Mouse (Mus musculus) spleen, adult 2 months (tissue): ENCODE results near the gene Adam1b. TPM values are rescaled to one million over a fixed set of nuclear protein-coding genes. Genes with fewer than 3 reads are reported as not detected.

Experiments
- DNase-seq, 2 experiments: peaks; one replicate each; pipeline versions ENCODE4 v3.0.0 to v3.0.0-alpha.2; 2012 to 2021; ENCODE audit warnings: low spot score in 2 of 2, low read depth in 1 of 2
- H3K27ac ChIP-seq: fragments of 200-500 bp; 2 replicates; pipeline ENCODE4 v1.5.1; 2012; ENCODE audit warnings: low read length, inconsistent platforms; ENCODE audit not compliant: insufficient read depth
- H3K27me3 ChIP-seq: fragments of 200-500 bp; 2 replicates; pipeline ENCODE4 v1.6.1; 2012; ENCODE audit warnings: mild to moderate bottlenecking, moderate library complexity, low read length, inconsistent platforms; ENCODE audit not compliant: control insufficient read depth, insufficient read depth
- H3K36me3 ChIP-seq: fragments of 200-500 bp; 2 replicates; pipeline ENCODE4 v1.6.1; 2012; ENCODE audit warnings: mild to moderate bottlenecking, low read length, inconsistent platforms; ENCODE audit not compliant: control insufficient read depth, insufficient read depth
- H3K4me1 ChIP-seq: fragments of 200-500 bp; 2 replicates; pipeline ENCODE4 v1.6.1; 2011; ENCODE audit warnings: inconsistent platforms; ENCODE audit not compliant: control insufficient read depth, insufficient read depth, insufficient read length
- H3K4me3 ChIP-seq: fragments of 200-500 bp; 2 replicates; pipeline ENCODE4 v1.5.1; 2011; ENCODE audit warnings: mild to moderate bottlenecking, inconsistent platforms; ENCODE audit not compliant: insufficient read depth, insufficient read length; ENCODE audit errors: extremely low read depth
- CTCF ChIP-seq: fragments of 200-500 bp; IDR thresholded peaks from 2 replicates; pipeline ENCODE4 v1.5.1; 2011; ENCODE audit warnings: mild to moderate bottlenecking, inconsistent platforms; ENCODE audit not compliant: insufficient read depth, insufficient read length, insufficient replicate concordance; ENCODE audit errors: extremely low read depth
- POLR2A ChIP-seq: fragments of 200-500 bp; IDR thresholded peaks from 2 replicates; pipeline ENCODE4 v1.6.1; 2011; ENCODE audit warnings: low read depth, low read length, inconsistent platforms
- WGBS: fragments of 180-500 bp; shearing (Covaris S2); methylation state at CpG from one replicate; pipeline ENCODE4 v1.1.7; 2018; 5-methylcytosine and 5-hydroxymethylcytosine counted together
- polyA plus RNA-seq: library from polyadenylated mRNA; depleted of rRNA; stranded (reverse); fragments of >200 nt; gene quantifications from 2 replicates; pipeline ENCODE4 v1.2.3, GENCODE M21; 2012

Gene Adam1b
- polyA plus RNA-seq, 1 experiment: 0.02 TPM

DNA sequence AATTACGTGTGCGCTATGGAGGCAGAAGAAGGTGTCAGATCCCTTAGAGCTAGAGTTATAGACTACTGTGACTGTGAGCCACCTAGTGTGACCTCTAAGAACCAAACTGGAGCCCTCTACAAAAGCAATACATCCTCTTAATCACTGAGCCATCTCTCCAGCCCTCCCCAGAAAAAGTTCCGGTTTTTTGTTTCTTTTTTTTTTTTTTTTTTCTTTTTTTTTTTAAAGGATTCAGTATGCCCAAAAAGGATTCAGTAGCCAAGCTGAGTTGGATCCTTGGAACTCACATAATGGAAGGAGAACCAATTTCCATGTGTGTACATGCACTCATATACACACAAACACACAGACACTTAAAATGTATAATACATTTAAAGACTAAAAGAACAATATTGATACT, 40.1 kb upstream of the Adam1b start:
- Histone ChIP-seq H3K27me3 (no peaks in the 10 kb centered on the region), H3K27ac (no peak overlapping the region), H3K36me3 (0 out of 2 replicates have a peak, but pooled peaks cover 3% of the 10 kb centered on the region), H3K4me1 (peaks cover 2% of the 10 kb centered on the region; the same call in 1 of the 2 replicates), H3K4me3 (no peak overlapping the region)
- DNase-seq: no peak
- no peak for TF ChIP-seq POLR2A
- TF ChIP-seq CTCF: no peak
- 88% methylated on average over 3 of the region's 3 CpGs for WGBS

DNA sequence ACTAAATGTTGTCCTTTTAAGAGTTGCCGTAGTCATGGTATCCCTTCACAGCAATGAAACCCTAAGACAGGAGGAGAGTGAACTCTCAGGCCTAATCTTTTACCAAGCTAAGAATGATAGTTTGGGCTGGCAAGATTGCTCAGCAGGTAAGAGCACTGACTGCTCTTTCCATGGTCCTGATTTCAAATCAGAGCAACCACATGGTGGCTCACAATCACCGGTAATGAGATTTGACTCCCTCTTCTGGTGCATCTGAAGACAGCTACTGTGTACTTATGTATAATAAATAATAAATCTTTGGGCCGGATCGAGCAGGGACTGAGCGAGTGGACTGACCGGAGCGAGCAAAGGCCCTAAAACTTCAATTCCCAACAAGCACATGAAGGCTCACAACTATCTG, 38.0 kb upstream of the Adam1b start:
- Histone ChIP-seq H3K27ac (no peak overlapping the region), H3K4me1 (peaks cover 2% of the 10 kb centered on the region; the same call in 1 of the 2 replicates), H3K27me3 (no peaks in the 10 kb centered on the region), H3K36me3 (peaks cover 3% of the 10 kb centered on the region; the same call in 1 of the 2 replicates), H3K4me3 (no peak overlapping the region)
- no peak for DNase-seq
- TF ChIP-seq POLR2A (no peak), CTCF (no peak)
- WGBS: 79% methylated on average over 7 of the region's 7 CpGs

GRCm38 (mm10) chr5:121540066-121540465, 36.8 kb upstream of the Adam1b start:
- no peak for DNase-seq
- no peak overlapping the region for H3K4me3 ChIP-seq
- no peak overlapping the region for H3K27ac ChIP-seq
- WGBS: 94% methylated on average over 5 of the region's 5 CpGs
- H3K36me3 ChIP-seq: peaks cover 11% of the 10 kb centered on the region
- TF ChIP-seq CTCF: no peak
- TF ChIP-seq POLR2A: no peak
- peaks cover 2% of the 10 kb centered on the region; the same call in 1 of the 2 replicates for H3K4me1 ChIP-seq
- no peaks in the 10 kb centered on the region for H3K27me3 ChIP-seq

GRCm38 (mm10) chr5:121537588-121537987, 34.4 kb upstream of the Adam1b start:
- no peak overlapping the region for H3K27ac ChIP-seq
- no peaks in the 10 kb centered on the region for H3K27me3 ChIP-seq
- H3K4me1 ChIP-seq: no peaks in the 10 kb centered on the region
- WGBS: 97% methylated on average over 2 of the region's 2 CpGs
- H3K36me3 ChIP-seq: peaks cover 26% of the 10 kb centered on the region
- no peak for DNase-seq
- no peak overlapping the region for H3K4me3 ChIP-seq
- TF ChIP-seq CTCF: no peak
- TF ChIP-seq POLR2A: no peak

GRCm38 (mm10) chr5:121536921-121537555, 33.8 kb upstream of the Adam1b start:
- Histone ChIP-seq H3K27me3 (no peaks in the 10 kb centered on the region), H3K27ac (no peak overlapping the region), H3K36me3 (peaks cover 27% of the 10 kb centered on the region), H3K4me1 (no peaks in the 10 kb centered on the region), H3K4me3 (no peak overlapping the region)
- TF ChIP-seq CTCF (no peak), POLR2A (no peak)
- 85% methylated on average over 7 of the region's 7 CpGs for WGBS
- DNase-seq: no peak

GRCm38 (mm10) chr5:121535116-121535515, 31.9 kb upstream of the Adam1b start:
- TF ChIP-seq CTCF: no peak
- TF ChIP-seq POLR2A: no peak
- no peak for DNase-seq
- 67% methylated on average over 3 of the region's 3 CpGs for WGBS
- no peaks in the 10 kb centered on the region for H3K27me3 ChIP-seq
- peaks cover 35% of the 10 kb centered on the region for H3K36me3 ChIP-seq
- H3K4me3 ChIP-seq: no peak overlapping the region
- H3K27ac ChIP-seq: no peak overlapping the region
- H3K4me1 ChIP-seq: no peaks in the 10 kb centered on the region

DNA sequence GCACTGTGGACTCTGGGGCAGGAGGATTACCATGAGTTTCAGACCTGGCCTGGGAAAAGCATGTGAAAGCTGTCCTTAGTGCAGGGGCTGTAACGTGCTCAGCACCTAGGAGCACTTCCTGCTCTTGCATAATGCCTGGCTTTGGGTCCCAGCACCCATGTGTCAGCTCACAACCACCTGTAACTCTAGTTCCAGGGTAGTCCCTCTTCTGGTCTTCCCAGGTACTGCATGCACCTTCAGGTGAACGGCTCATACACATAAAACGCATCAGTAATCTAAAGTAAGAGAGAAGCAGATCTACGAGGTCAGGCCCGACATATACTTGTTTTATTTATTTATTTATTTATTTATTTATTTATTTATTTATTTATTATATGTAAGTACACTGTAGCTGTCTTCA, 31.3 kb upstream of the Adam1b start:
- H3K27ac ChIP-seq: no peak overlapping the region
- peak in 1 of 2 experiments; percentile 7 for DNase-seq
- peaks cover 39% of the 10 kb centered on the region for H3K36me3 ChIP-seq
- no peak overlapping the region for H3K4me3 ChIP-seq
- no peaks in the 10 kb centered on the region for H3K27me3 ChIP-seq
- TF ChIP-seq CTCF (no peak), POLR2A (no peak)
- no peaks in the 10 kb centered on the region for H3K4me1 ChIP-seq
- 89% methylated on average over 5 of the region's 5 CpGs for WGBS

GRCm38 (mm10) chr5:121526961-121527360, 23.7 kb upstream of the Adam1b start:
- Histone ChIP-seq H3K27me3 (no peaks in the 10 kb centered on the region), H3K36me3 (peaks cover 57% of the 10 kb centered on the region), H3K4me3 (no peak overlapping the region), H3K4me1 (no peaks in the 10 kb centered on the region), H3K27ac (no peak overlapping the region)
- TF ChIP-seq POLR2A (no peak), CTCF (no peak)
- DNase-seq: no peak
- 86% methylated on average over 8 of the region's 8 CpGs for WGBS
